Mouse (Mus musculus) kidney, embryonic 14.5 days (tissue): ENCODE measurements around the gene Fhdc1. TPM values are rescaled to one million over a fixed set of nuclear protein-coding genes. Genes with fewer than 3 reads are reported as not detected.
A peak's percentile ranks its signal among the peaks of the same experiment; 100 is the strongest.

Experiments used
- ATAC-seq: fragments of 200-750 bp; cut with Nextera tagmentation; 2 replicates; pipeline ENCODE4 v1.8.0; 2017; ENCODE audit warnings: moderate number of reproducible peaks, mild to moderate bottlenecking, moderate TSS enrichment, moderate library complexity; ENCODE audit not compliant: low FRiP score, low TSS enrichment
- H3K27ac ChIP-seq: fragments of 300-500 bp; sonication (generic); 2 replicates; pipeline ENCODE4 v1.5.1; 2014; ENCODE audit warnings: low read depth, mild to moderate bottlenecking, low read length, moderate library complexity, mixed read lengths
- H3K27me3 ChIP-seq: fragments of 300-500 bp; sonication (generic); 2 replicates; pipeline ENCODE4 v1.6.1; 2014; ENCODE audit warnings: mild to moderate bottlenecking, low read length; ENCODE audit not compliant: control insufficient read depth, insufficient read depth
- H3K36me3 ChIP-seq: fragments of 300-500 bp; sonication (generic); 2 replicates; pipeline ENCODE4 v1.6.1; 2014; ENCODE audit warnings: low read length, mixed read lengths; ENCODE audit not compliant: control insufficient read depth, insufficient read depth
- H3K4me1 ChIP-seq: fragments of 300-500 bp; sonication (generic); 2 replicates; pipeline ENCODE4 v1.6.1; 2014; ENCODE audit warnings: low read length, mixed read lengths; ENCODE audit not compliant: control insufficient read depth, insufficient read depth
- H3K4me2 ChIP-seq: fragments of 300-500 bp; sonication (generic); replicated peaks from 2 replicates; pipeline ENCODE4 v1.6.1; 2014; ENCODE audit warnings: low read depth, mild to moderate bottlenecking, low read length
- H3K4me3 ChIP-seq: fragments of 300-500 bp; sonication (generic); 2 replicates; pipeline ENCODE4 v1.5.1; 2014; ENCODE audit warnings: mild to moderate bottlenecking, low read length
- H3K9ac ChIP-seq: fragments of 300-500 bp; sonication (generic); 2 replicates; pipeline ENCODE4 v1.6.1; 2014; ENCODE audit warnings: low read depth, mild to moderate bottlenecking, low read length, moderate library complexity
- H3K9me3 ChIP-seq: fragments of 300-500 bp; sonication (generic); 2 replicates; pipeline ENCODE4 v1.6.1; 2016; ENCODE audit warnings: low read length; ENCODE audit not compliant: control insufficient read depth
- WGBS: fragments of 180-500 bp; shearing (Covaris S2); extraction: QIAGEN DNeasy Blood & Tissue Kit; methylation state at CpG from one replicate; pipeline ENCODE4 v1.1.7; 2014; 5-methylcytosine and 5-hydroxymethylcytosine counted together
- polyA plus RNA-seq: library from polyadenylated mRNA; unstranded; fragments of >200 nt; fragmentation: Nextera tagmentation; extraction: Ambion mirVana; gene quantifications from 2 replicates; pipeline ENCODE4 v1.2.1, GENCODE M21; 2014

Fhdc1 gene
- polyA plus RNA-seq, 1 experiment from 2014 or later, result 4.4 TPM

GRCm38 (mm10) chr3:84447803-84448202 is 32.4 kb downstream of the Fhdc1 start:
- Histone ChIP-seq H3K36me3 (no peaks in the 10 kb centered on the region; the same call in 1 of the 2 replicates), H3K9me3 (no peaks in the 10 kb centered on the region), H3K4me2 (no peak overlapping the region), H3K27ac (no peak overlapping the region), H3K4me1 (0 out of 2 replicates have a peak, but pooled peaks cover 3% of the 10 kb centered on the region), H3K4me3 (no peak overlapping the region), H3K27me3 (no peaks in the 10 kb centered on the region), H3K9ac (no peak overlapping the region)
- 75% methylated on average over 5 of the region's 5 CpGs for WGBS
- no peak for ATAC-seq

DNA sequence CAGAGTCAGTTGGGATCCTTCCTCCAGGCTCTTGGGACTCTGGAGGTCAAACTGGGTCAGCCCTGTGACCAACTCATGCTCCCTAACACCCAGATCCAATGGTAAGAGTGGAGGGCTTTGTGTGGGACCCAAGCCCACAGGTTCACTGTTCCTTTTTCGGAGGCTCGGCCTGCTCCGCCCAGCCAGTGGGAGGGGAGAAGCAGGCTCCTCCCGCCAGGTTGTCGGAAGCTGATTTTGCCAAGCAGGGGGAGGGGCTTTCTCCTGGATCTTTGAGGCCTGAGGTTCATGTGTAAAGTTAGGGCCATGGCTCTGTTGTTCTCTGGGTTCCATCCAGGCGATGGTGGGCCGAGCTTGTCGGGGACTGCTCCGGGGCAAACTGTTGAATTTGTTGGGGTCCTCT is 34.4 kb downstream of the Fhdc1 start:
- H3K27ac ChIP-seq, result no peak overlapping the region
- no peaks in the 10 kb centered on the region; the same call in 1 of the 2 replicates for H3K36me3 ChIP-seq
- H3K9ac ChIP-seq, result no peak overlapping the region
- 0 out of 2 replicates have a peak, but pooled peaks cover 3% of the 10 kb centered on the region for H3K4me1 ChIP-seq
- no peak overlapping the region for H3K4me2 ChIP-seq
- H3K27me3 ChIP-seq, result no peaks in the 10 kb centered on the region
- H3K4me3 ChIP-seq, result no peak overlapping the region
- H3K9me3 ChIP-seq, result no peaks in the 10 kb centered on the region
- 39% methylated on average over 9 of the region's 9 CpGs for WGBS
- ATAC-seq, result no peak

- no peak overlapping the region for H3K27ac ChIP-seq
- no peak overlapping the region for H3K4me3 ChIP-seq
- 75% methylated on average over 4 of the region's 4 CpGs for WGBS
Observed at GRCm38 (mm10) chr3:84442890-84443289, 37.3 kb downstream of the Fhdc1 start.

DNA sequence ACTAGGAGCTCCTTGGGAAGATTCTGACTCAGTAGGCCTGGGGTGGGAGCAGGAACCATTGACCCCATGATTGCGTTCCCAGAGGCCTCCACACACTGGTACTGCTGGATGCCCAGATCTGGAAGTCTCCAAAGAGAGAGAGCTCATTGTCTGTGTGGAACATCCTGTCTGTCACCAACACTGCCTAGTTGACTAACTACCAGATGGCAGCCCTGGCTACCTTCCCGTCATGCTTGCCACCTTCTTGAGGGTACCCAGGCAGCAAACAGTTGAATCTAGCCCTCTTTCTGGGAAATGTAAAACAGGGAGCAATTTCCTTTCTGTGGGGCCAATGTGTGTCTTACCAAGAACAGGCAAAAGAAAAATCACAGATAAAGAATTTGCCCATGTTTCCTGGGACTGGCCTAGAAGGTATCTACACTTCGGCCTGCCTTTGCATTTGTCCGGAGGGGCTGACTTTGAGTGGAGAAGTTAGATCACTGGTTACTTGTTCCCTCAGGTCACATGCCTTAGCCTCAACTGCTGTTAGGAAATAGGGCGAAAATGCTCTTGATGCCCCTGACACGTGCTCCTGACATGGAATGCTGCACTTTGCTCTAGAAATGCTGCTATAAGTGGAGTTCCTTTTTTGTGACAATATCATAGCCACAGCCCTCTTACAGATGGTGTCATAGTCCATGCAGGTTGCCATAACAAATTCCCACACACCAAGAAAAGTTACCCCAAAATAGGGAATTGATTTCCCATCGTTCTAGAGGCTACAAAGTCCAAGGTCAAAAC is 40.6 kb downstream of the Fhdc1 start:
- no peaks in the 10 kb centered on the region for H3K36me3 ChIP-seq
- no peak overlapping the region for H3K9ac ChIP-seq
- no peaks in the 10 kb centered on the region for H3K27me3 ChIP-seq
- H3K9me3 ChIP-seq, result no peaks in the 10 kb centered on the region
- no peak overlapping the region for H3K4me3 ChIP-seq
- no peak overlapping the region for H3K4me2 ChIP-seq
- H3K4me1 ChIP-seq, result peaks cover 14% of the 10 kb centered on the region
- H3K27ac ChIP-seq, result no peak overlapping the region
- 93% methylated on average over 7 of the region's 7 CpGs for whole genome bisulfite sequencing
- ATAC-seq, result no peak

More at GRCm38 (mm10) chr3:84442890-84443289, 37.3 kb downstream of the Fhdc1 start:
- Histone ChIP-seq H3K9me3 (no peaks in the 10 kb centered on the region), H3K36me3 (no peaks in the 10 kb centered on the region), H3K4me1 (no peaks in the 10 kb centered on the region), H3K27me3 (no peaks in the 10 kb centered on the region), H3K4me2 (no peak overlapping the region), H3K9ac (no peak overlapping the region)
- ATAC-seq, result no peak

- H3K36me3 ChIP-seq, result no peaks in the 10 kb centered on the region
- WGBS, result 75% methylated on average over 7 of the region's 7 CpGs
- H3K4me1 ChIP-seq, result peaks cover 14% of the 10 kb centered on the region
- ATAC-seq, result no peak
- H3K27me3 ChIP-seq, result no peaks in the 10 kb centered on the region
- H3K9ac ChIP-seq, result no peak overlapping the region
- no peak overlapping the region for H3K4me3 ChIP-seq
- no peaks in the 10 kb centered on the region for H3K9me3 ChIP-seq
- H3K4me2 ChIP-seq, result no peak overlapping the region
- H3K27ac ChIP-seq, result no peak overlapping the region
Observed at GRCm38 (mm10) chr3:84438840-84439239, 41.4 kb downstream of the Fhdc1 start.

- Histone ChIP-seq H3K36me3 (no peaks in the 10 kb centered on the region), H3K4me2 (no peak overlapping the region), H3K27me3 (no peaks in the 10 kb centered on the region), H3K4me3 (no peak overlapping the region), H3K27ac (no peak overlapping the region), H3K4me1 (peaks cover 14% of the 10 kb centered on the region), H3K9ac (no peak overlapping the region), H3K9me3 (no peaks in the 10 kb centered on the region)
- 50% methylated on average over 11 of the region's 11 CpGs for WGBS
- ATAC-seq, result peak; percentile 56; the same call in 1 of the 2 replicates
Observed at GRCm38 (mm10) chr3:84438118-84438517, 42.1 kb downstream of the Fhdc1 start.

- H3K9me3 ChIP-seq, result no peaks in the 10 kb centered on the region
- no peak overlapping the region for H3K9ac ChIP-seq
- no peak overlapping the region for H3K27ac ChIP-seq
- no peak for ATAC-seq
- WGBS, result 92% methylated on average over 7 of the region's 7 CpGs
- H3K4me2 ChIP-seq, result no peak overlapping the region
- H3K4me1 ChIP-seq, result peaks cover 14% of the 10 kb centered on the region
- H3K27me3 ChIP-seq, result no peaks in the 10 kb centered on the region
- no peaks in the 10 kb centered on the region for H3K36me3 ChIP-seq
- H3K4me3 ChIP-seq, result no peak overlapping the region
Observed at GRCm38 (mm10) chr3:84436947-84437346, 43.3 kb downstream of the Fhdc1 start.

GRCm38 (mm10) chr3:84435288-84436043 is 44.8 kb downstream of the Fhdc1 start:
- Histone ChIP-seq H3K9ac (no peak overlapping the region), H3K27me3 (no peaks in the 10 kb centered on the region), H3K27ac (no peak overlapping the region), H3K4me3 (no peak overlapping the region), H3K9me3 (no peaks in the 10 kb centered on the region), H3K4me1 (peaks cover 24% of the 10 kb centered on the region), H3K4me2 (no peak overlapping the region), H3K36me3 (no peaks in the 10 kb centered on the region)
- 19% methylated on average over 11 of the region's 11 CpGs for WGBS
- ATAC-seq, result peak; percentile 36; the same call in 1 of the 2 replicates
